Mouse (Mus musculus) frontal cortex, postnatal 14 days (tissue): ENCODE measurements at regions not wholly inside any gene's neighbourhood (a gene's known extent, or its start where the extent isn't known, plus 50 kb on each side); places are given as distances from the start of the nearest gene placed in this dataset.

Experiments
- DNase-seq, 2 experiments: peaks; one replicate each; pipeline ENCODE4 v3.0.0; 2022; ENCODE audit warnings: low spot score in 2 of 2

DNA sequence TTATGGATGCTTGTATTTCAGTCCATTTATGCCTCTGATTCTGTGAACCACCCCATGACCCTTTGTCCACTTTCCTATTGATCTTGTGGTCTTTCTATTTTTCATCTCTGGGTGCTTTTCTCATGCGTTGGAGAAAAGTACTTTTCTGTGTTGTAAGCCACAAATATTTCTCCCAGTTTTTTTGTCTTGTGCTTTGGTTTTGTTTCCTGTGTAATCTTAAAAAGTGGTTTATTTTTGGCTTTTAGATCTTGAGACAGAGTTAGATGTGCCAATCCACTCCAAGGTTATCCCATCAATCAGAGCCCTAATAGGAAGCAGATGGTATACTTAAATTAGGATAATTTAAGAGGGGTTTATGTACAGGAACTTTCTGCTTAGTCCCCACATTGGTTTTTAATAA is 50.0 kb upstream of the Slc22a23 start:
- no peak for DNase-seq
